Mouse (Mus musculus) lung, postnatal 0 days (tissue): ENCODE measurements at regions not wholly inside any gene's neighbourhood (a gene's known extent, or its start where the extent isn't known, plus 50 kb on each side); places are given as distances from the start of the nearest gene placed in this dataset.

Experiments
- CTCF ChIP-seq: IDR thresholded peaks from 2 replicates; pipeline ENCODE4 v1.5.1; 2016; ENCODE audit warnings: antibody characterized with exemption, mild to moderate bottlenecking
- EP300 ChIP-seq: IDR thresholded peaks from 2 replicates; pipeline ENCODE4 v1.6.1; 2016; ENCODE audit warnings: antibody characterized with exemption, mild to moderate bottlenecking, control low read depth

DNA sequence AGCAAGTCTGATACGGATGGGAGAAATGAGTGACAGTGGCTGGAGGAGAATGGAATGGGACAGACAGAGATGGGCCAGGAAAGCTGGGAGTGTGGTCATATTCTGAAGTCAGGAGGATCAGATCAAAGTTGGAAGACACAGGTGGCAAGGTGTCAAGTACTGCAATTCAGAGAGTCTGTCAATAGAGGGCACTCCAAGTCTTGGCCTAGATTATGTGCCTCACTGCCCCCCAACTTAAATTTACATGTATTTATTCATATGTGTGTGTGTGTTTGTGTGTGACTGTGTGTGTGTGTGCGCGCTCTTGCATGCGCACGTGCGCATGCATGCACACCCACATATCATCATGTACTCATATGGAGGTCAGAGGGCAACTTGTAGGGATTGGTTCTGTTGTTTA lies 79.6 kb upstream of the Cers4 start:
- TF ChIP-seq CTCF (peak; percentile 79), EP300 (no peak)
